Mouse (Mus musculus) c-Kit-negative CD71-positive TER-119-positive erythroid progenitor cells, embryonic 14.5 days (primary cell): ENCODE measurements around the gene Bmp2.

Experiments used
- DNase-seq: peaks from one replicate; pipeline ENCODE4 v3.0.0-alpha.2; 2013; ENCODE audit warnings: low read depth, low spot score

The Bmp2 gene

DNA sequence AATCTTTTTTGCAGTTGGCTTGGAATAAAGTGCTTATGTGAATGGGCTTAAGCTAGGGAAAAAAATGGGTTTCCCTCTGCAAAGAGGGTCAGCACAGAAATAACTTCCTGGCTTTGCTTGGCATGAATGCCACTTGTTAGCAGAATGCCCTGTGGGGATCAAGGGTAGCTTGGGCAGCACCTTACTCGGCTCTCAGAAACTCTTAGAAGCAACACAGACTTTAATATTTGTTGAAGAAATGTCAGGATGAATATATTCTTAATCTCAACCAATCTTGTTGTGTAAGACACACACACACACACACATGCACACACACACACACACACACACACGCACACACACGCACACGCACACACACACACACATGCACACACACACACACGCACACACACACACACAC lies 13.5 kb downstream of the Bmp2 start:
- DNase-seq, result no peak

DNA sequence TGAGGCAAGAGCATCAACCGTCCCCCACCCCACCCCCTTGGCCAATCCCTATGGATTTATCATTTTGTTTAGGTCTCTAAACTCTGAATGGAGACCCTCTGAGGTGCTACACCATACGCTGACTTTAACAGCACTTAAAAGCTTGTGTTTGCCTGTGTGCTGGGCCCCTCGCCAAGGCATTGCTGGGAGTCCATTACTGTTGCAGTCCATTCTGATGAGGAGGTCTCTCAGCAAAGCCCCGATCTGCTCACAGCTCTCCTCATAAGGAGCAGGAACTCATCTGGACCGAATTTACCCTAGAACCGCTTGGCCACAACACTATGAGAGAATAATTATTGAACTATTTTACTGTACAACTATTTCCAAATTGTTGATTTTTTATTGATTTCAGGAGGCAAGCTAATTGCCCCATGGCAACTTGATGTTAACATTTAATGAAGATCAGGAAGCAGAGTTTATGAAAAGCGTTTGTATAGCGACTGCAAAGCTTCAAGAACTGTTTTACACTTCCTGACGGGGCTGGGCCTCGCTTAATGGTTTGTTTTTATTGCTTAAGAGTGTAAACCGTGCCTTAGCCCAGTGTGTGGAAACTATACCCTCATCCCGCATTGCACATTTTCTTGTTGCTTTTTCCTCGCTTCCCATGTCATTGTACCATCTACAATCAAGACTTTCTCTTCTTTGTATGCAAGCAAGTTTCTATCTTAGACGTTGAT lies 14.2 kb downstream of the Bmp2 start:
- no peak for DNase-seq

DNA sequence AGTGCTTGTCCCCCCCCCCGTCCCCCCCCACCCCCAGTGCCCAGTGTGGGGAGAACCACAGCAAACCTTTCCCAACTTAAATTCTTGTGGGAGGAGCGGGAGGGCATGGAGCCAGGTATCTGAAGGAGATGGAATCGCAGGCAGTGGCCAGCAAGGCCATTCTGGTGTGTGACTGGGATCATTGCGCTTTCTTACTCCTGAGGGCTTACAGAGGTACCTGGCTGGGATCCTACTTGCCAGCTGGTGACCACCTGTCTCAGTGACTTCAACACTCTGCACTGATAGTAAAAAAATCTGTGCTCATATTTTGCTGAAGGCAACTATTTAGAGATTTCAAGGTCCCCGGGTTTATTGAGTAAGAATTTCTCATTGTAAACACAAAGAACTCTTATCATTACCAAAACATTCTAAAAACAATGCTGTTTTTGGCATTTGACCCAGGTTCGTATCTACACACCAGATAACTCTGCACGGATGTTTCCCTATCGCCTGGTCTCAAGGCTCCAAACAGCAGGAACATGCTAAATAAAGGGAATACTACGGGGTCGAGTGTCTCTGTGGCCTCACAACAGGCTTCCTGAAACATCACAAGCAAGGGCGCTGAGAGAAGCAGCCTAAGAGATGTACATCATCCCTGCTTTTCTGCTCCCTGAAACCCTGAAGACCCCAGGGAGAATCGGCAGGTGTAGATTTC lies 39.8 kb downstream of the Bmp2 start:
- no peak for DNase-seq
